Mouse (Mus musculus) limb, embryonic 10.5 days (tissue): ENCODE measurements around the gene Gm37240. TPM values are rescaled to one million over a fixed set of nuclear protein-coding genes. Genes with fewer than 3 reads are reported as not detected.

Experiments used
- DNase-seq: peaks from one replicate; pipeline ENCODE4 v3.0.0-alpha.2; 2017; ENCODE audit warnings: low spot score
- H3K27ac ChIP-seq: fragments of 300-500 bp; sonication (generic); 2 replicates; pipeline ENCODE4 v1.5.1; 2016; ENCODE audit warnings: mild to moderate bottlenecking
- H3K27me3 ChIP-seq: fragments of 300-500 bp; sonication (generic); 2 replicates; pipeline ENCODE4 v1.6.1; 2016; ENCODE audit warnings: low read depth, mild to moderate bottlenecking; ENCODE audit not compliant: poor library complexity, severe bottlenecking
- H3K36me3 ChIP-seq: fragments of 300-500 bp; sonication (generic); 2 replicates; pipeline ENCODE4 v1.6.1; 2016; ENCODE audit warnings: mild to moderate bottlenecking, moderate library complexity
- H3K4me1 ChIP-seq: fragments of 300-500 bp; sonication (generic); 2 replicates; pipeline ENCODE4 v1.6.1; 2016
- H3K4me3 ChIP-seq: fragments of 300-500 bp; sonication (generic); 2 replicates; pipeline ENCODE4 v1.5.1; 2016; ENCODE audit warnings: mild to moderate bottlenecking, moderate library complexity
- H3K9me3 ChIP-seq: fragments of 300-500 bp; sonication (generic); replicated peaks from 2 replicates; pipeline ENCODE4 v1.6.1; 2016; ENCODE audit warnings: mild to moderate bottlenecking
- WGBS: fragments of 180-500 bp; shearing (Covaris S2); methylation state at CpG from one replicate; pipeline ENCODE4 v1.1.7; 2016; 5-methylcytosine and 5-hydroxymethylcytosine counted together
- polyA plus RNA-seq: library from polyadenylated mRNA; unstranded; fragments of >200 nt; fragmentation: Nextera tagmentation; extraction: Ambion mirVana; gene quantifications from 2 replicates; pipeline ENCODE4 v1.2.1, GENCODE M21; 2016

The Gm37240 gene
- polyA plus RNA-seq, 1 experiment from 2014 or later = 3.1 TPM

- H3K27ac ChIP-seq = peak overlapping the region; percentile 67
- no peaks in the 10 kb centered on the region for H3K27me3 ChIP-seq
- whole genome bisulfite sequencing = 23% methylated on average over 13 of the region's 13 CpGs
- peak overlapping the region; percentile 46 for H3K4me3 ChIP-seq
- peak; percentile 63 for DNase-seq
- no peaks in the 10 kb centered on the region for H3K36me3 ChIP-seq
- H3K4me1 ChIP-seq = peaks cover 15% of the 10 kb centered on the region
- no peaks in the 10 kb centered on the region for H3K9me3 ChIP-seq
Observed at GRCm38 (mm10) chr3:84952135-84952534, 935.2 kb downstream of the Gm37240 start.

- H3K27ac ChIP-seq = no peak overlapping the region
- H3K27me3 ChIP-seq = no peaks in the 10 kb centered on the region
- peaks cover 15% of the 10 kb centered on the region for H3K4me1 ChIP-seq
- H3K36me3 ChIP-seq = no peaks in the 10 kb centered on the region
- peak overlapping the region; percentile 46 for H3K4me3 ChIP-seq
- 57% methylated on average over 2 of the region's 2 CpGs for WGBS
- no peak for DNase-seq
- H3K9me3 ChIP-seq = no peaks in the 10 kb centered on the region
Observed at GRCm38 (mm10) chr3:84951698-84952097, 935.6 kb downstream of the Gm37240 start.

- no peaks in the 10 kb centered on the region for H3K27me3 ChIP-seq
- H3K36me3 ChIP-seq = no peaks in the 10 kb centered on the region
- no peaks in the 10 kb centered on the region for H3K9me3 ChIP-seq
- no peak overlapping the region for H3K4me3 ChIP-seq
- no peak overlapping the region for H3K27ac ChIP-seq
- DNase-seq = no peak
- H3K4me1 ChIP-seq = peaks cover 15% of the 10 kb centered on the region
- 92% methylated on average over 4 of the region's 4 CpGs for WGBS
Observed at GRCm38 (mm10) chr3:84949387-84949786, 937.9 kb downstream of the Gm37240 start.

GRCm38 (mm10) chr3:84946381-84946780 lies 940.9 kb downstream of the Gm37240 start:
- Histone ChIP-seq H3K27me3 (no peaks in the 10 kb centered on the region), H3K4me3 (no peak overlapping the region), H3K9me3 (no peaks in the 10 kb centered on the region), H3K4me1 (peaks cover 2% of the 10 kb centered on the region; the same call in 1 of the 2 replicates), H3K27ac (no peak overlapping the region), H3K36me3 (no peaks in the 10 kb centered on the region)
- WGBS = 97% methylated on average over 1 of the region's 1 CpGs
- DNase-seq = no peak

GRCm38 (mm10) chr3:84944933-84945332 lies 942.4 kb downstream of the Gm37240 start:
- H3K27ac ChIP-seq = no peak overlapping the region
- no peaks in the 10 kb centered on the region for H3K36me3 ChIP-seq
- H3K4me1 ChIP-seq = no peaks in the 10 kb centered on the region
- no peak for DNase-seq
- 90% methylated on average over 3 of the region's 3 CpGs for WGBS
- H3K9me3 ChIP-seq = no peaks in the 10 kb centered on the region
- no peak overlapping the region for H3K4me3 ChIP-seq
- no peaks in the 10 kb centered on the region for H3K27me3 ChIP-seq

- DNase-seq = no peak
- 84% methylated on average over 12 of the region's 12 CpGs for WGBS
- H3K27ac ChIP-seq = no peak overlapping the region
Observed at GRCm38 (mm10) chr3:84937360-84938355, 949.7 kb downstream of the Gm37240 start.

GRCm38 (mm10) chr3:84936956-84937355 lies 950.4 kb downstream of the Gm37240 start:
- Histone ChIP-seq H3K4me3 (no peak overlapping the region), H3K27me3 (no peaks in the 10 kb centered on the region), H3K9me3 (no peaks in the 10 kb centered on the region), H3K4me1 (no peaks in the 10 kb centered on the region), H3K27ac (no peak overlapping the region), H3K36me3 (no peaks in the 10 kb centered on the region)
- 91% methylated on average over 5 of the region's 5 CpGs for WGBS
- no peak for DNase-seq

More at GRCm38 (mm10) chr3:84937360-84938355, 949.7 kb downstream of the Gm37240 start:
- Histone ChIP-seq H3K4me3 (no peak overlapping the region), H3K27me3 (no peaks in the 10 kb centered on the region), H3K36me3 (no peaks in the 10 kb centered on the region), H3K4me1 (no peaks in the 10 kb centered on the region), H3K9me3 (no peaks in the 10 kb centered on the region)

- Histone ChIP-seq H3K27ac (no peak overlapping the region), H3K27me3 (no peaks in the 10 kb centered on the region), H3K4me3 (no peak overlapping the region), H3K4me1 (no peaks in the 10 kb centered on the region), H3K9me3 (no peaks in the 10 kb centered on the region), H3K36me3 (no peaks in the 10 kb centered on the region)
- no peak for DNase-seq
- 72% methylated on average over 2 of the region's 2 CpGs for WGBS
Observed at GRCm38 (mm10) chr3:84936252-84936651, 951.1 kb downstream of the Gm37240 start.

- Histone ChIP-seq H3K36me3 (no peaks in the 10 kb centered on the region), H3K27me3 (no peaks in the 10 kb centered on the region), H3K4me1 (no peaks in the 10 kb centered on the region), H3K9me3 (no peaks in the 10 kb centered on the region), H3K27ac (no peak overlapping the region), H3K4me3 (no peak overlapping the region)
- DNase-seq = no peak
- 82% methylated on average over 1 of the region's 1 CpGs for WGBS
Observed at GRCm38 (mm10) chr3:84935729-84936128, 951.6 kb downstream of the Gm37240 start.

GRCm38 (mm10) chr3:84930683-84931082 lies 956.6 kb downstream of the Gm37240 start:
- Histone ChIP-seq H3K9me3 (no peaks in the 10 kb centered on the region), H3K4me3 (no peak overlapping the region), H3K27me3 (no peaks in the 10 kb centered on the region), H3K4me1 (no peaks in the 10 kb centered on the region), H3K36me3 (no peaks in the 10 kb centered on the region), H3K27ac (no peak overlapping the region)
- no peak for DNase-seq
- 88% methylated on average over 3 of the region's 3 CpGs for WGBS

GRCm38 (mm10) chr3:84929171-84929570 lies 958.1 kb downstream of the Gm37240 start:
- Histone ChIP-seq H3K27ac (no peak overlapping the region), H3K4me3 (no peak overlapping the region), H3K9me3 (no peaks in the 10 kb centered on the region), H3K27me3 (no peaks in the 10 kb centered on the region), H3K36me3 (no peaks in the 10 kb centered on the region), H3K4me1 (no peaks in the 10 kb centered on the region)
- no peak for DNase-seq
- WGBS = 90% methylated on average over 3 of the region's 3 CpGs

- no peak for DNase-seq
- Histone ChIP-seq H3K4me1 (no peaks in the 10 kb centered on the region), H3K9me3 (no peaks in the 10 kb centered on the region), H3K36me3 (no peaks in the 10 kb centered on the region), H3K4me3 (no peak overlapping the region), H3K27me3 (no peaks in the 10 kb centered on the region), H3K27ac (no peak overlapping the region)
- WGBS = 93% methylated on average over 2 of the region's 2 CpGs
Observed at GRCm38 (mm10) chr3:84927901-84928300, 959.4 kb downstream of the Gm37240 start.

- Histone ChIP-seq H3K9me3 (no peaks in the 10 kb centered on the region), H3K27ac (no peak overlapping the region), H3K4me1 (no peaks in the 10 kb centered on the region), H3K36me3 (no peaks in the 10 kb centered on the region), H3K27me3 (no peaks in the 10 kb centered on the region), H3K4me3 (no peak overlapping the region)
- WGBS = 93% methylated on average over 8 of the region's 8 CpGs
- no peak for DNase-seq
Observed at GRCm38 (mm10) chr3:84927168-84927794, 960.0 kb downstream of the Gm37240 start.
